In genomic region chr10:5823291-5823739, GRCm38 (mm10) we compare ENCODE assay signal across 7 mouse cellular contexts. TPM values are rescaled to one million over a fixed set of nuclear protein-coding genes. Genes with fewer than 3 reads are reported as not detected.
DNase-seq lines count a peak whose midpoint lies in the region; ATAC-seq and TF ChIP-seq lines count a peak whose summit lies in the region.

No protein-coding gene starts in this region.

- H3K4me2 ChIP-seq in forebrain, embryonic 13.5 days: peak overlapping the region; percentile 75
- peak overlapping the region; percentile 71 for H3K4me2 ChIP-seq in limb, embryonic 12.5 days

- H3K9me3 ChIP-seq in forebrain, embryonic 13.5 days (replicated peaks): no peaks in the 10 kb centered on the region
- no peaks in the 10 kb centered on the region for H3K9me3 ChIP-seq in limb, embryonic 12.5 days

- TF ChIP-seq POLR2A in lung, adult 2 months (IDR thresholded peaks at IDR 0.05; ENCODE audit: borderline replicate concordance, extremely low read depth, low read depth, low read length): no peak
- no peak for TF ChIP-seq POLR2A in bone marrow macrophage, adult 2 months (IDR thresholded peaks at IDR 0.05; ENCODE audit: borderline replicate concordance, low read depth, low read length)
- TF ChIP-seq POLR2A in small intestine, adult 2 months (IDR thresholded peaks at IDR 0.05; ENCODE audit: low read depth, low read length): no peak

- no peak for ATAC-seq in forebrain, embryonic 13.5 days
- ATAC-seq in limb, embryonic 12.5 days (ENCODE audit: insufficient number of reproducible peaks, insufficient read depth, low FRiP score, low TSS enrichment, low read depth): peak; percentile 8

- H3K36me3 ChIP-seq in forebrain, embryonic 13.5 days (ENCODE audit: poor library complexity, severe bottlenecking): peaks cover 16% of the 10 kb centered on the region
- H3K36me3 ChIP-seq in limb, embryonic 12.5 days: peaks cover 22% of the 10 kb centered on the region
- H3K36me3 ChIP-seq in small intestine, adult 2 months (ENCODE audit: control insufficient read depth, insufficient read depth, low read length): peaks cover 20% of the 10 kb centered on the region

- peak overlapping the region; percentile 87 for H3K9ac ChIP-seq in forebrain, embryonic 13.5 days
- peak overlapping the region; percentile 91 for H3K9ac ChIP-seq in limb, embryonic 12.5 days (replicated peaks)

- no peak for DNase-seq in lung, adult 2 months
- no peak for DNase-seq in lung, adult 18-20 months
- DNase-seq in yolk sac, embryonic 10.5 days (ENCODE audit: low spot score): no peak

- H3K27me3 ChIP-seq in forebrain, embryonic 13.5 days: peaks cover 2% of the 10 kb centered on the region; the same call in 1 of the 2 replicates
- H3K27me3 ChIP-seq in limb, embryonic 12.5 days: no peaks in the 10 kb centered on the region
- no peaks in the 10 kb centered on the region for H3K27me3 ChIP-seq in small intestine, adult 2 months (ENCODE audit: control insufficient read depth, insufficient read depth, low read length)

- peak overlapping the region; percentile 94 for H3K4me3 ChIP-seq in lung, adult 2 months (replicated peaks; ENCODE audit: extremely low read depth, low read depth, low read length)
- H3K4me3 ChIP-seq in bone marrow macrophage, adult 2 months (ENCODE audit: insufficient read depth, low read length): peak overlapping the region; percentile 75
- peak overlapping the region; percentile 77 for H3K4me3 ChIP-seq in forebrain, embryonic 13.5 days
- peak overlapping the region; percentile 73 for H3K4me3 ChIP-seq in limb, embryonic 12.5 days (replicated peaks)
- H3K4me3 ChIP-seq in small intestine, adult 2 months (ENCODE audit: low read depth, low read length): peak overlapping the region; percentile 94

- H3K4me1 ChIP-seq in lung, adult 2 months (ENCODE audit: control insufficient read depth, insufficient read depth, low read length): peaks cover 11% of the 10 kb centered on the region
- H3K4me1 ChIP-seq in bone marrow macrophage, adult 2 months (ENCODE audit: control insufficient read depth, insufficient read depth, low read length): peaks cover 11% of the 10 kb centered on the region
- peaks cover 22% of the 10 kb centered on the region for H3K4me1 ChIP-seq in forebrain, embryonic 13.5 days
- peaks cover 13% of the 10 kb centered on the region for H3K4me1 ChIP-seq in limb, embryonic 12.5 days (replicated peaks)
- H3K4me1 ChIP-seq in small intestine, adult 2 months (ENCODE audit: control insufficient read depth, insufficient read depth, insufficient read length, low read length): peaks cover 8% of the 10 kb centered on the region; the same call in 1 of the 2 replicates

- peak overlapping the region; percentile 72 for H3K27ac ChIP-seq in bone marrow macrophage, adult 2 months (ENCODE audit: insufficient read depth, low read depth, low read length)
- peak overlapping the region; percentile 82 for H3K27ac ChIP-seq in forebrain, embryonic 13.5 days
- H3K27ac ChIP-seq in limb, embryonic 12.5 days: peak overlapping the region; percentile 92
- H3K27ac ChIP-seq in small intestine, adult 2 months (ENCODE audit: insufficient read depth, low read depth, low read length): peak overlapping the region; percentile 49

- no peak for TF ChIP-seq CTCF in lung, adult 2 months (IDR thresholded peaks at IDR 0.05; ENCODE audit: insufficient read depth, low read length)
- TF ChIP-seq CTCF in bone marrow macrophage, adult 2 months (IDR thresholded peaks at IDR 0.05; ENCODE audit: low read depth, low read length): no peak
- TF ChIP-seq CTCF in small intestine, adult 2 months (IDR thresholded peaks at IDR 0.05; ENCODE audit: extremely low read depth, insufficient read length, insufficient replicate concordance, low read depth, low read length): no peak

- WGBS in lung, adult 2 months: under 1% methylated on average over 37 of the region's 37 CpGs
- WGBS in forebrain, embryonic 13.5 days: under 1% methylated on average over 35 of the region's 37 CpGs
- WGBS in limb, embryonic 12.5 days: under 1% methylated on average over 37 of the region's 37 CpGs
- WGBS in small intestine, adult 2 months: under 1% methylated on average over 37 of the region's 37 CpGs

RNA-seq across cellular contexts. Expression of gene Mtrf1l, which starts 0.4 kb away (rescaled TPM):
- 2.4 TPM in 2 replicates for polyA plus RNA-seq in lung, adult 2 months (2012; rRNA removed)
- polyA plus RNA-seq in bone marrow macrophage, adult 2 months (2012; ENCODE audit: insufficient read depth, insufficient read length, missing spikeins): 14.4 and 16.4 TPM in 2 replicates
- polyA plus RNA-seq in forebrain, embryonic 13.5 days (2015; fragmentation: Nextera tagmentation; extraction: Ambion mirVana): 10.9 and 12.3 TPM in 2 replicates
- polyA plus RNA-seq in limb, embryonic 12.5 days (2016; fragmentation: Nextera tagmentation; extraction: Ambion mirVana): 15.8 and 18.7 TPM in 2 replicates
- 1.3 and 1.7 TPM in 2 replicates for polyA plus RNA-seq in small intestine, adult 2 months (2012; rRNA removed)

RNA-seq across cellular contexts. Expression of gene Fbxo5, which starts 17.9 kb away (rescaled TPM):
- 0.98 and 1.1 TPM in 2 replicates for polyA plus RNA-seq in lung, adult 2 months (2012; rRNA removed)
- 23.1 and 26.2 TPM in 2 replicates for polyA plus RNA-seq in bone marrow macrophage, adult 2 months (2012; ENCODE audit: insufficient read depth, insufficient read length, missing spikeins)
- 74.9 and 76.8 TPM in 2 replicates for polyA plus RNA-seq in forebrain, embryonic 13.5 days (2015; fragmentation: Nextera tagmentation; extraction: Ambion mirVana)
- 93.6 and 99.5 TPM in 2 replicates for polyA plus RNA-seq in limb, embryonic 12.5 days (2016; fragmentation: Nextera tagmentation; extraction: Ambion mirVana)
- 0.53 and 0.70 TPM in 2 replicates for polyA plus RNA-seq in small intestine, adult 2 months (2012; rRNA removed)

Comparison
In these comparisons a context has a peak if more than half of its experiments do, and no peak if none do; other contexts are left out.
1. RNA of gene Fbxo5, which starts 17.9 kb away (polyA plus RNA-seq): 93.6 to 99.5 TPM in limb, embryonic 12.5 days, 74.9 to 76.8 TPM in forebrain, embryonic 13.5 days and 23.1 to 26.2 TPM in bone marrow macrophage, adult 2 months; 0.98 to 1.1 TPM in lung, adult 2 months and 0.53 to 0.70 TPM in small intestine, adult 2 months; every median in the first group is over 10 times any median in the second.
2. Peak in every context shown above with its lines, with median percentiles within 50 percentile points of each other: H3K4me3 ChIP-seq and H3K27ac ChIP-seq.